ENCODE assay signal across 26 mouse cellular contexts in the genomic region with DNA sequence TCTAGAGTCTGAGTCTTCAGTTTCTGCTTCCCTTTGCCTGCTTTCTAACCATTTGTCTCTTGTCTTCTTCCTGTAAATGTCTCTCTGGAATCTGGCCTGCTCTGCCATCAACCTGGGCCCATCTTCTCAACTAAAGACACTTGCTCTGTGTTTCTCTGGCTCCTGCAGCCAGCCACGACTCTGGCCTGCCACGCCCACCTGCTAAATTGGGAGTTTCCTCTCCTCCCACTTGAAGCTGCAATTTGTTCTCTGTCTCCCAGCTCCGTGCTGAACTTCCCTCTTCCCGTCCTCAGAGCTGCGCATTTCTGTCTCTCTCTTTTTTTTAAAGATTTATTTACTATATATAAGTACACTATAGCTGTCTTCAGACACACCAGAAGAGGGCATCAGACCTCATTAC. TPM values are rescaled to one million over a fixed set of nuclear protein-coding genes. Genes with fewer than 3 reads are reported as not detected.
"Had no signal": no experiment of that assay in that cellular context is flagged by ENCODE, and none has a peak within 500 bp of the region (broad histone marks: within the 10 kb centered on the region; RNA-seq: fewer than 3 reads in every experiment).

No protein-coding gene starts in this region.

- DNase-seq: kidney, adult 2 months; kidney, postnatal 14 days; liver; lung, postnatal 4 days; midbrain, embryonic 14.5 days; thymus, adult 18-20 months; thymus, postnatal 4 days had no signal

- H3K36me3 ChIP-seq: kidney, embryonic 15.5 days; limb, embryonic 10.5 days; limb, embryonic 13.5 days; liver, embryonic 12.5 days; liver, embryonic 15.5 days had no signal

- H3K27ac ChIP-seq: kidney, embryonic 15.5 days; limb, embryonic 10.5 days; limb, embryonic 13.5 days; liver, embryonic 12.5 days; liver, embryonic 15.5 days had no signal

- H3K9me3 ChIP-seq: kidney, embryonic 15.5 days; limb, embryonic 10.5 days; limb, embryonic 13.5 days; liver, embryonic 12.5 days; liver, embryonic 15.5 days had no signal

- H3K9ac ChIP-seq: kidney, embryonic 15.5 days; limb, embryonic 13.5 days; liver, embryonic 12.5 days; liver, embryonic 15.5 days had no signal

- H3K4me2 ChIP-seq: kidney, embryonic 15.5 days; limb, embryonic 13.5 days; liver, embryonic 12.5 days; liver, embryonic 15.5 days; midbrain, embryonic 11.5 days had no signal

- ATAC-seq: intestine, postnatal 0 days; liver, embryonic 12.5 days had no signal

- H3K4me3 ChIP-seq: kidney, embryonic 15.5 days; limb, embryonic 10.5 days; limb, embryonic 13.5 days; liver, embryonic 12.5 days; liver, embryonic 15.5 days had no signal

- H3K27me3 ChIP-seq: kidney, embryonic 15.5 days; limb, embryonic 13.5 days; liver, embryonic 12.5 days; liver, embryonic 15.5 days had no signal

RNA-seq across cellular contexts. Expression of a gene that starts 5.0 kb away (rescaled TPM):
- polyA plus RNA-seq: limb, embryonic 10.5 days; neural tube, embryonic 11.5 days; neural tube, embryonic 14.5 days had no signal

RNA-seq across cellular contexts. Expression of a gene that starts 23.4 kb away (rescaled TPM):
- total RNA-seq: layer of hippocampus, adult 18-20 months; layer of hippocampus, postnatal 14 days; left cerebral cortex, adult 18-20 months; left cerebral cortex, postnatal 25 days; megakaryocyte progenitor cell, adult 5-6 weeks; midbrain, postnatal 0 days had no signal
- polyA plus RNA-seq: intestine, postnatal 0 days; limb, embryonic 10.5 days; liver, embryonic 12.5 days; liver, embryonic 15.5 days; midbrain, embryonic 11.5 days; midbrain, embryonic 14.5 days; midbrain, postnatal 0 days; neural tube, embryonic 11.5 days; small intestine, adult 2 months; spleen, adult 2 months had no signal

RNA-seq across cellular contexts. Expression of a gene that starts 46.5 kb away (rescaled TPM):
- total RNA-seq: layer of hippocampus, adult 18-20 months; layer of hippocampus, postnatal 14 days; left cerebral cortex, adult 18-20 months; left cerebral cortex, postnatal 25 days; megakaryocyte progenitor cell, adult 5-6 weeks; midbrain, postnatal 0 days had no signal
- polyA plus RNA-seq: intestine, postnatal 0 days; kidney, adult 2 months; kidney, embryonic 15.5 days; limb, embryonic 10.5 days; limb, embryonic 13.5 days; liver, embryonic 12.5 days; liver, embryonic 15.5 days; lung, embryonic 16.5 days; midbrain, embryonic 11.5 days; midbrain, embryonic 14.5 days; midbrain, postnatal 0 days; neural tube, embryonic 11.5 days; neural tube, embryonic 14.5 days; spleen, adult 2 months; stomach, embryonic 16.5 days had no signal
